Mouse (Mus musculus) lung, adult 2 months (tissue): ENCODE results near the gene Stat1. TPM values are rescaled to one million over a fixed set of nuclear protein-coding genes. Genes with fewer than 3 reads are reported as not detected.

Source experiments
- DNase-seq: peaks from one replicate; pipeline ENCODE4 v3.0.0; 2022
- H3K4me1 ChIP-seq: fragments of 200-500 bp; 2 replicates; pipeline ENCODE4 v1.6.1; 2011; ENCODE audit warnings: low read length; ENCODE audit not compliant: control insufficient read depth, insufficient read depth
- H3K4me3 ChIP-seq: fragments of 200-500 bp; replicated peaks from 2 replicates; pipeline ENCODE3; 2011; ENCODE audit warnings: low read depth, mild to moderate bottlenecking, control low read depth, low read length; ENCODE audit errors: extremely low read depth
- CTCF ChIP-seq: fragments of 200-500 bp; IDR thresholded peaks from 2 replicates; pipeline ENCODE4 v1.5.1; 2011; ENCODE audit warnings: mild to moderate bottlenecking, low read length, control low read depth; ENCODE audit not compliant: insufficient read depth
- POLR2A ChIP-seq: fragments of 200-500 bp; IDR thresholded peaks from 2 replicates; pipeline ENCODE4 v1.6.1; 2011; ENCODE audit warnings: low read depth, mild to moderate bottlenecking, control low read depth, low read length, borderline replicate concordance; ENCODE audit errors: extremely low read depth
- WGBS: fragments of 180-500 bp; shearing (Covaris S2); methylation state at CpG from one replicate; pipeline ENCODE4 v1.1.7; 2018; 5-methylcytosine and 5-hydroxymethylcytosine counted together
- polyA plus RNA-seq: library from polyadenylated mRNA; depleted of rRNA; stranded (reverse); fragments of >200 nt; gene quantifications from 2 replicates; pipeline ENCODE4 v1.2.3, GENCODE M21; 2012

Stat1 gene
- polyA plus RNA-seq, 1 experiment, result 62.6 TPM

DNA sequence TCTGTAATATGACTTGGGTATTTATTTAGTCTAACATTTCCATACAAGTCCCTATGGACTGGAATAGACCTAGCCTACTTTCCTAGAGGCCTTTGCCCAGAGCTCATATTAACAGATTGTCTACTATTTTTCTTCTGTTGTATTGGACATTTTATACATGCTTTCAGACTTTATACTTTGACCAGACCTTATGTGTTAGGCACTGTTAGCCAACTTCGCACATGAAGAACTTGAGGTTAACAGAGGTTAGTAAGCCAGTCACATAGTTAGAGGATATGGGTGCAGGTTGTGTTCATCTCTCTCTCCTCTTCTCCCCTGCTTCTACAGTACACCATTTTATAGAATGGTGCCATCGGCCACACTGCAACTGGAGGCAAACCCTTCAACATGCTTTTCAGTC, 38.8 kb downstream of the Stat1 start:
- 86% methylated on average over 2 of the region's 2 CpGs for WGBS
- Histone ChIP-seq H3K4me3 (no peak overlapping the region), H3K4me1 (no peaks in the 10 kb centered on the region)
- DNase-seq, result no peak
- TF ChIP-seq POLR2A (no peak), CTCF (no peak)

DNA sequence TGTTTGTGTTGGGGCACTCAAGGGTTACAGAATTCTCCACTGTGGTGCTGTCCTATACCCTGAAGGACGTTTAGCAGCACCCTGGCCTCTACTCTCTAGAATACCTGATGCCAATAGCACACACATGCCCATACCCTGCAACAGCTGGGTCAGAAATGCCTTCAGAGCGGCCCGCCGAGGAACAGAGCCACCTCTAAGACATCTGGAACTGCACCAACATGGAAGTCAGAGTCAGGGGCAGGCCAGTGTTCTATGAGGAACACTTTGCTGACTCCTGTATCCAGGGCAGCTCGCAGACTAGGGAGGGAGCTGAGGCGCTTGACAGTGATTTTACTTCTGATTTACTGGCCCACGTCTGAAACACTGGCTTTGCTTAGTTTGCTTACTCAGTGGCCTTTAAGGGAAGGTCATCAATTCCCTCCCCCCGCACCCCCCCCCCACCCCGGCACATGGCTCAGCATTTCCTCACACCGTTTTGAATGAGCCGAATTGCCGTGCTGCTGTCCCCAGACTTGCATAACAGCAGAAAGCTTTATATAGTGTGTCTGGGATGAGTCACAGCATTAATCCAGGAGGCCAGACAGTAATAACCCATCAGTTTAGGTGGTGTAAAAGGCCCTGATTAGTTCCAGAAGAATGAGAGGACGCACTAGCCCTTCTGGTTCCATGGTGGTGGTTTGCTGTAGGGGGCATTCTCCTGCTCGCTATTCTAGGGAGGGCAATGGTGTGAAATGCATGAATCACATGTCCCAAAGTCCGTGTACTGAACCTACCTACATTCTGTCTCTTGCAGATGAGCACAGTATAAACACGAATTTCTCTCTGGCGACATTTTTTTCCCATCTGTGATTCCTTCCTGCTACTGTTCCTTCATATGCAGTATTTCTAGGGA, 39.5 kb downstream of the Stat1 start:
- 69% methylated on average over 17 of the region's 17 CpGs for WGBS
- TF ChIP-seq POLR2A, result no peak
- TF ChIP-seq CTCF, result no peak
- H3K4me1 ChIP-seq, result no peaks in the 10 kb centered on the region
- DNase-seq, result no peak
- no peak overlapping the region for H3K4me3 ChIP-seq

DNA sequence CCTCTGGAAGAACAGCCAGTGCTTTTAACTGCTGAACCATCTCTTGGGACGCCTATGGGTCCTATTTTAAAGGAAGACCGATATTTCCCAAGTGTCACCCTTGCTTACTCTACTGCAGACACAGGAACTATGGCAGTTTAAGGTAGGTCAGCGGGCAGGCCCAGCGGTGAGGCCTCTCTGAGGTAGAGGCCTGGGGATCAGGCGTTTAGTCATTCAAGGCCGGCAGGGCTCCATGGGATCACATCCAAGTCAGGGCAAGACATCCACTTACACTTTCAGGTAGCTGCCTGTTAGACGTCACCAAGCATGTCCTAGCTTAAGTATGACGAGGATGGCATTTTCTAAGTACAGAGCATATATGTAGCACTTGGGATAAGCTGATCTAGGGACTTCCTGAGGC, 41.9 kb downstream of the Stat1 start:
- TF ChIP-seq CTCF, result no peak
- no peak for TF ChIP-seq POLR2A
- no peak for DNase-seq
- WGBS, result 93% methylated on average over 8 of the region's 8 CpGs

DNA sequence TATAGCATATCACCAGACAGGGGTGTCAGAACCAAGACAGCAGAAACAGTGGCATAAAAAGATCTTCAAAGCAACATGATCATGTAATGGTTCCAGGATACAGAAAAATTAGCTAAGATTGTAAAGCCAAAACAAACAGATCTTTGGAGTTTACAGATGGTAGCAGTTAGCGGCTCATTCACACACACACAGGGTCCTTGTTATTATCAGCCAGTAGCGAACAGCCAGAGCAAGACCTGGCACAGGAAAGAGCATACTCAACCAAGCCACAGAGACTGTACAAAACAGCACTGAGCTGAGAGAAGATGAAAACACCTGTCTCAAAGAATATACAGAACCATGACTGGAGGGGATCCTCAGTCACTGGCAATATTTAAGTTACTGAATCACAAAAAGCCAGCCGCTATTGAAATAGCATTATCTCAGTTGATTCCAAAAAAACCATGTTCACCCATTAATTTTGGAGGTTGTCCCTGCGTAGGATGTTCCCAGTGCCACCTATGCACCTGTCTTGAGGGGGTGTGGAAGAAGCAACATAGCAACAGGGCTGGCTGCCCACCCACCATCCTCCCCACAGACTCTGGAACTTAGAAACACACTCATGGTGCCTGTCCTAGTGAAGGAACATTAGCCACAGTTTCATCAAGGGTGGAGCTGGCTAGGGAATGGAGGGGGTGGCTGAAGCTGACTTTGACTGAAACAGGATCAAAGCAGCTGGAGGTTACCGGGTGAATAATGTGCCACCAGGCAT, 44.6 kb downstream of the Stat1 start:
- 87% methylated on average over 5 of the region's 5 CpGs for WGBS
- TF ChIP-seq POLR2A (no peak), CTCF (no peak)
- H3K4me1 ChIP-seq, result peaks cover 4% of the 10 kb centered on the region; the same call in 1 of the 2 replicates

More for the DNA sequence above, 41.9 kb downstream of the Stat1 start:
- H3K4me3 ChIP-seq, result no peak overlapping the region
- no peaks in the 10 kb centered on the region for H3K4me1 ChIP-seq

GRCm38 (mm10) chr1:52166652-52167220, 47.5 kb downstream of the Stat1 start:
- no peak for DNase-seq
- 36% methylated on average over 14 of the region's 14 CpGs for WGBS
- Histone ChIP-seq H3K4me1 (peaks cover 7% of the 10 kb centered on the region), H3K4me3 (no peak overlapping the region)
- TF ChIP-seq CTCF (no peak), POLR2A (no peak)

More for the DNA sequence above, 44.6 kb downstream of the Stat1 start:
- DNase-seq, result no peak
- no peak overlapping the region for H3K4me3 ChIP-seq

GRCm38 (mm10) chr1:52170057-52170456, 50.8 kb downstream of the Stat1 start:
- peak; percentile 33 for DNase-seq

GRCm38 (mm10) chr1:52170747-52171146, 51.5 kb downstream of the Stat1 start:
- TF ChIP-seq CTCF (no peak), POLR2A (no peak)
- WGBS, result 64% methylated on average over 7 of the region's 7 CpGs
- DNase-seq, result no peak
- Histone ChIP-seq H3K4me3 (no peak overlapping the region), H3K4me1 (peaks cover 7% of the 10 kb centered on the region)

More at GRCm38 (mm10) chr1:52170057-52170456, 50.8 kb downstream of the Stat1 start:
- H3K4me1 ChIP-seq, result peaks cover 7% of the 10 kb centered on the region
- H3K4me3 ChIP-seq, result no peak overlapping the region
- TF ChIP-seq POLR2A (no peak), CTCF (peak; percentile 63)
- WGBS, result 14% methylated on average over 3 of the region's 3 CpGs

GRCm38 (mm10) chr1:52171271-52171670, 52.0 kb downstream of the Stat1 start:
- DNase-seq, result no peak
- TF ChIP-seq CTCF (no peak), POLR2A (no peak)
- WGBS, result 29% methylated on average over 8 of the region's 8 CpGs
- H3K4me1 ChIP-seq, result peaks cover 7% of the 10 kb centered on the region
- no peak overlapping the region for H3K4me3 ChIP-seq

DNA sequence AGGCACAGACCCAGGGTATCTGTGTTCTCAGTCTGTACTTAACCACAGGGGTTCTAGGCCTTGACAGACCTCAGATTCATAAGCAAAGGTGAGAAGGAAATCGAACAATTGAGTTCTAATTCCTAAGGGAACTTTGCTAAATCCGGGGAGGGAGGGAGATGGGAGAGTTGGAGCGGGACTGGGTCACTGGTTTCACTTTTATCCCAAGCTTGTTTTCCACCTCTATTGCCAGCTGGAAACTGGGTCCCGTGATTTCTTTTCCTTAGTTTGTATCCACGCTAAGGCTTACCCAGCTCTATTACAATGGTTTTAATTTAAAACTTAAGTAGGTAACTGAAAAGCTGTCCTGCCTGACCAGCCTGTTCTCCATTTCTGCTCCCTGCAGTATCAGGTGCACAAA, 56.1 kb downstream of the Stat1 start:
- no peak for DNase-seq
- TF ChIP-seq POLR2A (no peak), CTCF (no peak)
- Histone ChIP-seq H3K4me1 (peaks cover 3% of the 10 kb centered on the region; the same call in 1 of the 2 replicates), H3K4me3 (no peak overlapping the region)
- 49% methylated on average over 5 of the region's 5 CpGs for WGBS
